Mouse (Mus musculus): Measurements from ENCODE around the gene Slx4ip. TPM values are rescaled to one million over a fixed set of nuclear protein-coding genes. Genes with fewer than 3 reads are reported as not detected.

Slx4ip gene
- polyA plus RNA-seq, 2 experiments, result 3.4 to 5.3 TPM

GRCm38 (mm10) chr2:137080468-137080867, 189.4 kb downstream of the Slx4ip start:
- no peak for TF ChIP-seq POLR2A (IDR thresholded peaks at IDR 0.05; ENCODE audit: borderline replicate concordance, extremely low read depth, insufficient read depth, insufficient read length)
- Histone ChIP-seq H3K36me3 (ENCODE audit: control insufficient read depth, insufficient read depth, low read length) (peaks cover 28% of the 10 kb centered on the region), H3K27me3 (ENCODE audit: control insufficient read depth, insufficient read depth, low read length) (no peaks in the 10 kb centered on the region), H3K9ac (ENCODE audit: low read depth, low read length, severe bottlenecking) (no peak overlapping the region), H3K9me3 (ENCODE audit: control insufficient read depth, low read length) (no peaks in the 10 kb centered on the region), H3K27ac (replicated peaks; ENCODE audit: low read depth, low read length) (no peak overlapping the region), H3K4me3 (replicated peaks; ENCODE audit: low read length) (no peak overlapping the region), H3K4me1 (ENCODE audit: control insufficient read depth, insufficient read depth, low read length) (peaks cover 20% of the 10 kb centered on the region), H3K4me2 (replicated peaks; ENCODE audit: low read depth, low read length, severe bottlenecking) (no peak overlapping the region)
- ATAC-seq (ENCODE audit: low FRiP score, low read depth), result no peak
- 70% methylated on average over 6 of the region's 6 CpGs for WGBS
- DNase-seq (ENCODE audit: low spot score), result no peak

GRCm38 (mm10) chr2:137081001-137081400, 190.0 kb downstream of the Slx4ip start:
- Histone ChIP-seq H3K36me3 (ENCODE audit: control insufficient read depth, insufficient read depth, low read length) (peaks cover 32% of the 10 kb centered on the region), H3K27me3 (ENCODE audit: control insufficient read depth, insufficient read depth, low read length) (no peaks in the 10 kb centered on the region), H3K9me3 (ENCODE audit: control insufficient read depth, low read length) (no peaks in the 10 kb centered on the region), H3K9ac (ENCODE audit: low read depth, low read length, severe bottlenecking) (no peak overlapping the region), H3K4me2 (replicated peaks; ENCODE audit: low read depth, low read length, severe bottlenecking) (no peak overlapping the region), H3K4me1 (ENCODE audit: control insufficient read depth, insufficient read depth, low read length) (peaks cover 20% of the 10 kb centered on the region), H3K27ac (replicated peaks; ENCODE audit: low read depth, low read length) (no peak overlapping the region), H3K4me3 (replicated peaks; ENCODE audit: low read length) (no peak overlapping the region)
- ATAC-seq (ENCODE audit: low FRiP score, low read depth) (no peak), DNase-seq (ENCODE audit: low spot score) (no peak)
- WGBS, result 76% methylated on average over 7 of the region's 7 CpGs
- TF ChIP-seq POLR2A (IDR thresholded peaks at IDR 0.05; ENCODE audit: borderline replicate concordance, extremely low read depth, insufficient read depth, insufficient read length), result no peak

- TF ChIP-seq POLR2A (IDR thresholded peaks at IDR 0.05; ENCODE audit: borderline replicate concordance, extremely low read depth, insufficient read depth, insufficient read length), result no peak
- Histone ChIP-seq H3K9me3 (ENCODE audit: control insufficient read depth, low read length) (no peaks in the 10 kb centered on the region), H3K27ac (replicated peaks; ENCODE audit: low read depth, low read length) (no peak overlapping the region), H3K4me2 (replicated peaks; ENCODE audit: low read depth, low read length, severe bottlenecking) (no peak overlapping the region), H3K4me1 (ENCODE audit: control insufficient read depth, insufficient read depth, low read length) (peaks cover 27% of the 10 kb centered on the region), H3K4me3 (replicated peaks; ENCODE audit: low read length) (no peak overlapping the region), H3K9ac (ENCODE audit: low read depth, low read length, severe bottlenecking) (no peak overlapping the region), H3K27me3 (ENCODE audit: control insufficient read depth, insufficient read depth, low read length) (no peaks in the 10 kb centered on the region), H3K36me3 (ENCODE audit: control insufficient read depth, insufficient read depth, low read length) (peaks cover 42% of the 10 kb centered on the region)
- 92% methylated on average over 24 of the region's 24 CpGs for WGBS
- DNase-seq (ENCODE audit: low spot score) (no peak), ATAC-seq (ENCODE audit: low FRiP score, low read depth) (no peak)
These were observed 192.0 kb downstream of the Slx4ip start for GRCm38 (mm10) chr2:137082896-137083620.

GRCm38 (mm10) chr2:137085257-137085656, 194.2 kb downstream of the Slx4ip start:
- Histone ChIP-seq H3K9ac (ENCODE audit: low read depth, low read length, severe bottlenecking) (no peak overlapping the region), H3K4me2 (replicated peaks; ENCODE audit: low read depth, low read length, severe bottlenecking) (no peak overlapping the region), H3K27me3 (ENCODE audit: control insufficient read depth, insufficient read depth, low read length) (no peaks in the 10 kb centered on the region), H3K4me3 (replicated peaks; ENCODE audit: low read length) (no peak overlapping the region), H3K4me1 (ENCODE audit: control insufficient read depth, insufficient read depth, low read length) (peaks cover 18% of the 10 kb centered on the region), H3K9me3 (ENCODE audit: control insufficient read depth, low read length) (no peaks in the 10 kb centered on the region), H3K27ac (replicated peaks; ENCODE audit: low read depth, low read length) (no peak overlapping the region), H3K36me3 (ENCODE audit: control insufficient read depth, insufficient read depth, low read length) (peaks cover 63% of the 10 kb centered on the region)
- WGBS, result 74% methylated on average over 8 of the region's 8 CpGs
- DNase-seq (ENCODE audit: low spot score) (no peak), ATAC-seq (ENCODE audit: low FRiP score, low read depth) (no peak)
- no peak for TF ChIP-seq POLR2A (IDR thresholded peaks at IDR 0.05; ENCODE audit: borderline replicate concordance, extremely low read depth, insufficient read depth, insufficient read length)

- Histone ChIP-seq H3K27ac (replicated peaks; ENCODE audit: low read depth, low read length) (no peak overlapping the region), H3K4me3 (replicated peaks; ENCODE audit: low read length) (no peak overlapping the region), H3K9me3 (ENCODE audit: control insufficient read depth, low read length) (no peaks in the 10 kb centered on the region), H3K4me2 (replicated peaks; ENCODE audit: low read depth, low read length, severe bottlenecking) (no peak overlapping the region), H3K9ac (ENCODE audit: low read depth, low read length, severe bottlenecking) (no peak overlapping the region), H3K27me3 (ENCODE audit: control insufficient read depth, insufficient read depth, low read length) (no peaks in the 10 kb centered on the region), H3K4me1 (ENCODE audit: control insufficient read depth, insufficient read depth, low read length) (0 out of 2 replicates have a peak, but pooled peaks cover 9% of the 10 kb centered on the region), H3K36me3 (ENCODE audit: control insufficient read depth, insufficient read depth, low read length) (peaks cover 79% of the 10 kb centered on the region)
- DNase-seq (ENCODE audit: low spot score), result no peak
- ATAC-seq (ENCODE audit: low FRiP score, low read depth), result no peak
- no peak for TF ChIP-seq POLR2A (IDR thresholded peaks at IDR 0.05; ENCODE audit: borderline replicate concordance, extremely low read depth, insufficient read depth, insufficient read length)
- 64% methylated on average over 14 of the region's 14 CpGs for WGBS
These were observed 195.8 kb downstream of the Slx4ip start for GRCm38 (mm10) chr2:137086621-137087395.
